Mouse (Mus musculus): ENCODE measurements around the gene Ppfibp1. TPM values are rescaled to one million over a fixed set of nuclear protein-coding genes. Genes with fewer than 3 reads are reported as not detected.
A peak's percentile ranks its signal among the peaks of the same experiment; 100 is the strongest.
"Not testable (repeated sequence)": the region's sequence is repeated elsewhere in the genome, so short reads cannot be mapped to it uniquely, and the experiment has no call there.

The Ppfibp1 gene
- total RNA-seq (2015; ENCODE audit: low replicate concordance) (0.42 and 6.1 TPM in 2 replicates), total RNA-seq (2017; ENCODE audit: low replicate concordance) (0.64 and 1.5 TPM in 2 replicates)

DNA sequence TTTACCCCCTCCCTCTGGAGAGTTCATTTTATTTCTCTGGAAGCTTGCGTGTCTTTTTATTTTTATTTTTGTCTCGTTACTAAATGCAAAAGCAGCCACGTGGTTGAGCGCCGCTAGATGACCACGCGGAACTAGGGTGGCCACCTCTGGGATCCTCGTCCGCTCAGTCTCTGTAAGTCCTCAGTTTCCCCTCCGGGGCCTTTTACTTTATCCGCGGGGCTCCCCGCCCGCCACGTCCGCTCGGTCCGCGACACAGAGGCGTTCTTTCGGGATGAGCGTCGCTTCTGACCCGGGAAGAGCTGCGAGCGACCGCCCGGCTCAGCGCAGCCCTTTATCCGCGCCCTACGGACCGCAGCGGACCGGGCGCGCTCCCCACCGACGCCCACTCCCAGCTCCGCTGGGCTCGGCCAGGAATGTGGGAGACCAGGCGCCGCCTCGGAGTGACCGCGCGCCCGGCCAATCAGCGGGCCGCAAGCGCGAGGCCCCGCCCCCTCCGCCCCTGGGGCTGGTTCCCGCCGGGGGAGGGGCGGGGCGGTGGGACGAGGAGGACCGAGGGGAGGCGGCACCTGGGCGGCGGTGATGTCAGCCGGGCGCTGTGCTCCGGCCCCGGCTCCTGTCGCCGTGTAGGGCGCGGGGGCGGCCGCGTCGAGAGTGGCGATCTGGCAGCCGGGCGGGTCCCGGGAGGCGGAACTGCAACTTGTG lies at the start of gene Ppfibp1:
TSS of gene Ppfibp1 (plus strand) at position 530 of the 702 bp plus-strand sequence.
- peak; percentile 96 for ATAC-seq (replicated peaks; ENCODE audit: low FRiP score, poor library complexity, severe bottlenecking)

DNA sequence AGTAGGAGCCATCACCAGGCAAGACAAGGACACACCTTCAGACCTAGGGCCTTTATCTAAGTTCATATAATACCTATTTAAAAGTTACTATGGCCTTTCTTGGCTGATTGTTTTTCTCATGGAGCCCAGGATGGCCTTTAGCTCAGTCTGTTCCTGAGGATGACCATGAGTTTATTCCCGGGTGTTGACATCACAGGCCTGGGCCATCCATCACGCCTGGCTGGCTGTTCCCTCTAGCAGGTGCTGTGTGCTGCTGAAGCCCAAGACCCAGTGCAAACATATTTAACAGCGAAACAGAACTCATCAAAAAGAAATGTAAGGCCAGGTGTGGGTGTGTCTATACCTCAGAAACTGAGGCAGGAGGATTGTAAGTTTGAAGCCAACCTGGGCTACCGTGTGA lies 49.4 kb upstream of the Ppfibp1 start:
- no peak for ATAC-seq (replicated peaks; ENCODE audit: low FRiP score, poor library complexity, severe bottlenecking)

DNA sequence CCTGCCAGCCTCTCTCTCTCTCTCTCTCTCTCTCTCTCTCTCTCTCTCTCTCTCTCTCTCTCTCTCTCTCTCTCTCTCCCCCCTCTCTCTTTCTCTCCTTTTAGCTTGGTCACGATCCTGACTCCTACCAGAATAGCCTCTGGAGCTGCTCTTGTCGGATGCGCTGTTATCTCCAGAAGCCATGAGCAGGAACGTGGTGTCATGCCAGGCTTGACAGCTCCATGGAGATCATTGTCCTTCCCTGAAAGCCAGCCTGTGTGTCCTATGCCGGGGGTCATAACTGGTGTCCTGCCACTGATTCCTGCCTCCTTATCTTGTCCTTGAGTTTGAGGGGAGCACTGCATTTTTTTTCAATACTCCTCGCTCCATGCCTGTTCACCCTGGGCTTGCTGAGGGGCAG lies 43.4 kb upstream of the Ppfibp1 start:
- no peak for ATAC-seq (replicated peaks; ENCODE audit: low FRiP score, poor library complexity, severe bottlenecking)

DNA sequence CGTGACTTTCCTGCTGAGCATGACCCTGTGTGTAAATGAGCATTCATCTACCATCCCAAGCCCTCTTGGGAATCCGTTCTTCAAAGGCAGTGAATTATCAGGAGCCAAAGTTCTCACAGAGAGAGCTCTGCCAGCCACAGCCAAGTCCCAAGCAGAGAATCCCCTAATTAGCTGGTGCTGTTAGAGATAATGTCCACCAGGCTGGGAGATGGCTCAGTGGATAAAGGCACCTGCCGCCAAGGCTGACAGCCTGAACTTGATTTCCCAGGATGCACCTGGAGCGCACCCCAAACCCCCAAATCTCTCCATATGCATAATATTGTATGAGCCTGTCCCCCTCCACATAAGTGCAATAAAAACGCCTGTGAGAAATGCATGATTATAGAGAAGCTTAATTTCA lies 42.9 kb upstream of the Ppfibp1 start:
- no peak for ATAC-seq (replicated peaks; ENCODE audit: low FRiP score, poor library complexity, severe bottlenecking)

DNA sequence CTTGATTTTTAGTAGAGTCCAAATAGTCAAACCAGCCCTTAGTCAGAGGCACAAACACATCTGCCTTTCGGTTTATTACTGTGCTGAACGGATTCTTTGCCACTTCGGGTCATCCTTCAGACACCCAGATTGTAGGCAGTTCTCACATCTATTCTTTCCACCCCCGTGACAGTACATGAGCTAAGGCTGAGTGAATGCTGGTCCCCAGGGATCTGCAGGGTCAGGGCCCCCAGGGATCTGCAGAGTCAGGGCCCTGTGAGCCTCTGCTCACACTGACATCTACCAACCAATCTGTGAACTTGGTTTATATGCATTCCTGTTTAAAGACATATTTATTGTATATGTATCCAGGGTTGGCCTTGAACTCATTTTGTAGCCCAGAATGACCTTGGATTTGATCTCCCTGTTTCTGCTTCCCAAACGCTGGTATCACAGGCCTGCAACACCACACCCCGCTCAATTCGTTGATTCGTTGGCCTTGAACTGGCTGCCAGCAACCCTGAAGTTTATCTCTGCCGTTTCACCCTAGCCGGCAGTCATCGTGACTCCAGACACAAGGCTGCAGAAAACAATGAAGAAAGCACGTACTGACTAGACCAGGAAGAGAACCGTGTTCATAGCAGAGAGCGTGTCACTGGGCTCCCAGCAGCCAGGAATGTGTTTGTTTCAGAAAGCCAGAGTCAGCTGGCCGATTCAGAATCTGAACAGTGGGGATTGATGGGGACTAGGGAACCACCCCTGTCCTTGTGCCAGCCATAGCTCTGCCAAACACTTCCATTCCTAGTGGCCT lies 42.1 kb upstream of the Ppfibp1 start:
- no peak for ATAC-seq (replicated peaks; ENCODE audit: low FRiP score, poor library complexity, severe bottlenecking)

DNA sequence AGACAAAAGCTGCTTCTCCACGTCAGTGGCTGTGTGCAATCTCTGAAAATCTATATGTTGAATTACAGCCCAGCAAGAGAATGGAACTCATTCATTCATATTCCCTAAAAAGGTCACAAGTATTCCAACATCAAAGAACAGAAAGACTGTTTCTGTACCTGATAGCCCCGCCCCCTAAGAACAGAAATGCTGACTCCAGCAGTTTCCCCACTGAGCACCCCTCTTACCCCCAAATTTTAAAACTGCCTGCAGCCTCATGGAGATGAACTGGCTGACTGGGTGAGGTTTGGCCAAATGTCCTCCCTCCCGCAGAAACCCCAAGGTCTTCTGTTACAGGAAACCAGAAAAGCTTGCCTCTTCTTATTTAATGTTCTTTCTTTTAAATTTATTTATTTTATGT lies 40.9 kb upstream of the Ppfibp1 start:
- ATAC-seq (replicated peaks; ENCODE audit: low FRiP score, poor library complexity, severe bottlenecking): no peak

DNA sequence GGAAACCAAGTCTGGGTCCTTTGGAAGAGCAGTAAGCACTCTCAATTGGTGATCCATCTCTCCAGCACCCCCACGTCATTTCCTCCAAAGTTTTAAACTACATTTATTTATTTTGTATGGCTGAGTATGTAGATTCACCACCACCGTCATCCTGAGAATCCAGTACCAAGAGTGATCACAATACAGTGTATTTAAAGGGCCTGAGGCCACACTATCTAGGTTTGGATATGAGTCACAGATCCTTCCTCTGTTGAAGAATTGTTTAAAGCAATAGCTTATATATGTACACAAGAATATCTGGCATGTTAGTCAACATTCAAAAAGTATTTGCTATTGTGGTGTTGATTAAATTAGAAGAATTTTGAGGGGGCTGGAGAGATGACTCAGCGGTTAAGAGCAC lies 40.0 kb upstream of the Ppfibp1 start:
- no peak for ATAC-seq (replicated peaks; ENCODE audit: low FRiP score, poor library complexity, severe bottlenecking)

DNA sequence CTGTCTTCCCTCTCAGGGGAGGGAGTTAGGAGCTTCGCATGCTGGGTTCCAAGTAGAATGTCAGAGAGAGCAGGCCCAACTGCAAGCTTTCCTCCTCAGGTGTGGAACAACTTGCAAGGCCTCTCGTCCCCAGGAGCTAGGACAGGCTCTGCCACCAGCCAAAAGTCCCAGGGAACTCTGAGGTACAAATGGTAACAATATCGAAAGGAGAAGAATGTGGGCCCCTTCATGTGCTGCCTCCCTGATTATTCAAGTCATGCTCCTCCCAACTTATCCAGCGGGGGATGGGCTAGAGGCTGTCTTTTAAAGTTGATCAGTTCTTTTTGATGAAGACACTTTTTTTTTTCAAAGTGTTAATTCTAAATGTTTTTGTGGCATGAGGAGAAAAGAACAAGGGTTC lies 38.2 kb upstream of the Ppfibp1 start, which contains the start of gene Smco2:
TSS of gene Smco2 (plus strand) at position 55 of the 400 bp plus-strand sequence.
- ATAC-seq (replicated peaks; ENCODE audit: low FRiP score, poor library complexity, severe bottlenecking): no peak

DNA sequence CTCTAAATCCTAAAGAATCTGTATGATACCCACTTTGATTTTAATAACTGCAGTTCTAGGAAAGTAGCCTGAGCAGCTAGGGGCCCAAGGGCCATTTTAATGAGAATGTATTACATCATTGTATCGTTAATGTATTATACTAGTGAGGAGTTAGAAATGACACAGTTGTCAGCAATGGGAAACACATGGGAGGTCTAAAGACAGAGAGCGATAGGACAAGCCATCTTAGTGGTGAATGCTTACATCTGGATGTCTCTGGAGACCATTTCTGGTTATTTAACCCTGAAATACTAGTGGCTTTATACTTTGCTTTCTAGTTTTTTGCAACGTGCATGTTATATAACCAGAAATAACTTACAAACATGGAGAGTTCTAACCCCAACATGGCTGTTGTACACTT lies 36.4 kb upstream of the Ppfibp1 start:
- ATAC-seq (replicated peaks; ENCODE audit: low FRiP score, poor library complexity, severe bottlenecking): no peak

DNA sequence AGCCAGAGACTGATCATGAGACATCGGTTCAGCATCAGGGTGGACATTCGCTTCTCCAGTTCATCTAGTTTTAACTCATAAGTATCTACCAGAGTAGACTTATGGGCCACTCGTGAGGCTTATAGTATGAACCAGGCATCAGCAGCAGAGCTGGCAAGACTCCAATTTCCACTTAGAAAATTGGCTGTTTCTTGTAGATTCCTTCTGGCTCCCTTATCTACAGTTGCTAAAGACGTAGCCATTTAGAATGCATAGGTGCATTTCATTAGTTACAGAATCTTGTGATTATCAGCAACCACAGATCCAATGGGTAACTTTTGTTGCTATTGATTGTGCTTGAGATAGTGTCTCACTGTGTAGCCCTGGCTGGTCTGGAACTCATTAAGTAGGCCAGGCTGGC lies 35.5 kb upstream of the Ppfibp1 start:
- no peak for ATAC-seq (replicated peaks; ENCODE audit: low FRiP score, poor library complexity, severe bottlenecking)

DNA sequence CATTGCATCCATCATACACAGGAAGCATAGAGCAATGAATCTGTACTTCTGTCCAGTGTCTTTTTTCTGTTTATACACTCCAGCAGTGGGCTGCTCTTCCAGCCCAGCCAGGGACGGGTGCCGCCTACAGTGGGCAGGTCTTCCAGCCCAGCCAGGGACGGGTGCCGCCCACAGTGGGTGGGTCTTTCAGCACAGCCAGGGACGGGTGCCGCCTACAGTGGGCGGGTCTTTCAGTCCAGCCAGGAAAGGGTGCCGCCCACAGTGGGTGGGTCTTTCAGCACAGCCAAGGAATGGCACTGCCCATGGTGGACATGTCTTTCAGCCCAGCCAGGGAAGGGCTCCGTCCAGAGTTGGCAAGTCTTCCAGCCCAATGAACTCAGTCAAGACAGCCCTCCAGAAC lies 33.1 kb upstream of the Ppfibp1 start:
- peak; percentile 93 for ATAC-seq (replicated peaks; ENCODE audit: low FRiP score, poor library complexity, severe bottlenecking)

DNA sequence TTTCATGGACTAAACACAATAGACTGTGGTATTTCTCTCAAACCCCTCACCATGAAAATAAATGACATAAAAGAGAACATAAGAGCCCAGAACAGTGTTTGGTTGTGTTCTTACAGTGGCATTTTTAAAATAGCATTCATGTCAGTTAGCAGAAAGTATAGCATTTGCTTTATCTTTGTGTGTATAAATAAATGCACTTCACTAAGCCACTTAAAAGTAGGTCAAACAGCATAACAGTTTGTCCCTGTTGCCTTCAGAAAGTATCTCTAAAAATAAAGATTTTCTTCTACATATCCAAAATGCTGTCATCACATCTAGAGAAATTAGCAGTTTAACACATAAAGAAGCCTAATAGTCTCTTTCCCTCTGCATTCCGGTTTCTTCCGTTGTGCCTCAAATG lies 30.9 kb upstream of the Ppfibp1 start:
- no peak for ATAC-seq (replicated peaks; ENCODE audit: low FRiP score, poor library complexity, severe bottlenecking)

DNA sequence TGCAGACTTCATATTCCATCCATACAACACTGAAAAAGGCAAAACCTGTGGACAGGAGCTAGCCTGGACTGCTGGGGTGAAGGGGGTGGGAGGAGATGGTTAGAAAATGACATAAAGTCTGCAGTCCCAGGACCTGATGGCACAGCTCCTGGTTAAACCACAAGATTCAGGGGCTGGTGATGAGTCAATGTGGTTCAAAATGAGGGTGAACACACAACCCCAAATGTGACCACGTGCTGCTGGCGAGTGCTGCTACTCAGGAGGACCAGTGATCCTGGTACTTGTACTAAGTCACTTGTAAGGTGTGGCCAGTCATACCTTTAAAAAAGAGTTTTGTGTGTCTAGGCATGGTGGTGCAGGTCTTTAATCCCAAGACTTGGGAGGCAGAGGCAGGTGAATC lies 25.1 kb upstream of the Ppfibp1 start:
- ATAC-seq (replicated peaks; ENCODE audit: low FRiP score, poor library complexity, severe bottlenecking): no peak

DNA sequence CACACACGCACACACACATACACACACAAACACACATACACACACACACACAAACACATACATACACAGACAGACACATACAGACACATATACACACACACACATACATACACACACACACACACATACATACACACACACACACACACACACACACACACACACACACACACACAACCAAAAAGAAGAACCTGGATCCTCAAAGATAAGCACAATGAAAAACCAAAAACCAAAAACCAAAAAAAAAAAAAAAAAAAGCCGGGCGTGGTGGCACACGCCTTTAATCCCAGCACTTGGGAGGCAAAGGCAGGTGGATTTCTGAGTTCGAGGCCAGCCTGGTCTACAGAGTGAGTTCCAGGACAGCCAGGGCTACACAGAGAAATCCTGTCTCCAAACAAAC lies 23.9 kb upstream of the Ppfibp1 start:
- ATAC-seq (replicated peaks; ENCODE audit: low FRiP score, poor library complexity, severe bottlenecking): not testable (repeated sequence)

DNA sequence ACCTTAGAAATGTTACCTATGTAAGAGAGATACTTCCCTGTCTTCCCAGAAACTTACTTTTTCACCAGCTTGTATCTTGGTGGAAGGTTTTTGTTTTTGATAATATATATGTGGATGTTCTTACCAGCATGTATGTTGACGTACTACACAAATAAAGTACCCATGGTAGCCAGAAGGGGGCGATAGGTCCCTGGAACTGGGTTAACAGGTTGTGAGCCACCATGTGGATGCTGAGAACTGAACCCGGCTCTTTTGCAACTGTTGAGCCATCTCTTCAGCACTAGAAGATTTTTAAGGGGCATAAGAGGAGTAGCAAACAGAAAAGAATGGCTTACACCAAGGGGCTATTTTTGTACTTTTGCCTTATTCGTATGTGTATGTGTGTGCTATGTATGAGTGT lies 22.6 kb upstream of the Ppfibp1 start:
- ATAC-seq (replicated peaks; ENCODE audit: low FRiP score, poor library complexity, severe bottlenecking): no peak

DNA sequence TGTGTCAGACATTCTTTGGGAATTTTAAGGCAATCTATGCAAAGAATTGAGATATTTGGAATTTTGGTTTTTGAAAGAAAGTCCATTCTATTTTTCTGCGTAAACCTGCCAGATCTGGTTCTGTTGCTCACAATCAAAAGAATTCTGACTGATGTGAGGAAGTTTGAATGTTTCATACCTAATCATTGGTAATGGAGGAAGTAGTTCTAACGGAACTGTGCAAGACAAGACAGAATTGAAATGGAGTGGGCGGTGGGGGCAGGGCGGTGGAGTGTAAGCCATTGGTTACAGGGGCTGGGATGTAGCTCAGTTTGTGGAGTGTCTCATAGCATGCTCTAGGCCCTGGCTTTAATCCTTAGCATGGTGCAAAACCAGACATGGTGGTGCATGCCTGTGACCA lies 16.3 kb upstream of the Ppfibp1 start:
- ATAC-seq (replicated peaks; ENCODE audit: low FRiP score, poor library complexity, severe bottlenecking): no peak

DNA sequence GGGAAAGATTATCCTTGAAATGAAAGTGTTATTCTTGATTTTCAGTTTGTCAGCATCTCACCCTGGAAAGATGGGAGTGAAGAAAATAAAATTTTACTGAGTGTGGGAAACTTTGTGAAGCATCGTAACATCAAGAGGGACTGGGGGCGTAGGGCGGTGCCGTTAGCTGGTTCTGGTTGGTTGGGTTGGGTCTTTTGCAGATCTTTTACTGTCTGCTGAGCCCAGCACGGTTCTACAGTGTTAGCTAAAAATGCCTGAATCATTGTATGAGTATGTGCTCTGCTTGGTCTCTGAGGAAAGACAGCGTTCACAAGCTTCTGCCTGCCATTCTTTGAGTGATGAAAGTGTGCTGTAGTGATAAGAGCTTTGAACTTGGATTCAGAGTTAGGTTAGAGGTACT lies 13.9 kb upstream of the Ppfibp1 start:
- no peak for ATAC-seq (replicated peaks; ENCODE audit: low FRiP score, poor library complexity, severe bottlenecking)

DNA sequence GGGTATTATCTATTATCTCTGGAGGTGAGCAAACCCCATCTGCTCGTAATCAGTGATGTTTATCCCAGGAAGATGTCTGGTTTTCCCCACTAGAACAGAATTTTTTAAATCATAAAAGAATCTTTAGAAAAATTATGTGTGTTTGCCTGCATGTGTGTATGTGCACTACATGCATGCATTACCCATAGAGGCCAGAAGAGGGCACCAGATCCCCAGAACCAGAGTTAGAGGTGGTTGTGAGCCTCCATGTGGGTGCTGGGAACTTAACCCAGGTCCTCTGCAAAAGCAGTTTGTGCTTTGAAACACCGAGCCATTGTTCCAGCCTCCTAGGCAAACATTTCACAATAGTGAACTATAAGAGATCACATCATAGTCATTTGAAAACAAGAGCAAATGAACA lies 11.5 kb upstream of the Ppfibp1 start:
- no peak for ATAC-seq (replicated peaks; ENCODE audit: low FRiP score, poor library complexity, severe bottlenecking)

DNA sequence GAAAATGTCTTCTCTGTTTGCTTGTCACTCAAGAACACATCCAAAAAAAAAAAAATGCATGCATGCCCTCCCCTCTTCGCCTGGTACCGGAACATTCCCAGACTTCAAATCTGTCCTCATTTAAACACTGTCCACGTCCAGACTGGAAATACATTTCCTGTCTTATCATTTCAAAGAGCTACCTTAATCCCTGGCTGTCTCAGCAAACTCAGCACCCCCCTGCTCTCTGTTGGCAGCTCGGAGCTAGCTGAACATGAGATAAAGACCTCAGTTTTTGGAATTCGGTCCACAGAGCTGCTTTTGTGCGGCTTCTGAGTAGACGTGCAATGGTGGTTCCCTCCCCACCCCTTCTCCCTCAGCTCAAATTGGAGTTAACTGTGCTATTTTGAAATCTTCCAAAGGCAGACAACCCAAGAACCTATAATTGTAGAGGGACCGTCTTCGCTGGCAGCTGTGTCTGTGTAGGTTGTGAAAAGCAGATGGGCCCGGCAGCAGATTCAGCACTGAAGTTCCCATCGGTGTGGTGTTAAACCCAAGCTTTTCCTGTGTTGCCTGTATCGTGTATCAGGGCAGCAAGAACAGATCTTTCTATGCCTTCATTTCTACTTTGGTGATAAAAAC lies 10.8 kb upstream of the Ppfibp1 start:
- no peak for ATAC-seq (replicated peaks; ENCODE audit: low FRiP score, poor library complexity, severe bottlenecking)

DNA sequence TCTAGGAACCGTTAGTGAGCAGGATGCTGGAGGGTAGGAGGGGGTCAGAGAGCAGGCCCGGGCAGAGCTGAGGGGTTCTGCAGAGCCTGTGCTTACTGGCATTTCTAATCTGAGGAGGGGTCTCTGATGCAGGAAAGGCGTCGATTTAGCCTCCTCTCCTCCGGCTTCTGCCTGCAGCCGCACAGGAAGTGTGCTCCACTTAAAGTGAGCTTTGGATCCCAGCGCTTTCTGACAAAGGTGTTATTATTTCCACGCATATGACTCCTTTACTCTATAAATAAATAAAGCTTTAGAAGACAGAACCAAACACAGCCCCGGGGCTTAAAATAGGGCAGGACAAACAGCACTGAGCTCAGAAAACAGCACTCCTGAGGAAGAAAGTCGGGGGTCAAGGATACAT lies 9.4 kb upstream of the Ppfibp1 start:
- no peak for ATAC-seq (replicated peaks; ENCODE audit: low FRiP score, poor library complexity, severe bottlenecking)

DNA sequence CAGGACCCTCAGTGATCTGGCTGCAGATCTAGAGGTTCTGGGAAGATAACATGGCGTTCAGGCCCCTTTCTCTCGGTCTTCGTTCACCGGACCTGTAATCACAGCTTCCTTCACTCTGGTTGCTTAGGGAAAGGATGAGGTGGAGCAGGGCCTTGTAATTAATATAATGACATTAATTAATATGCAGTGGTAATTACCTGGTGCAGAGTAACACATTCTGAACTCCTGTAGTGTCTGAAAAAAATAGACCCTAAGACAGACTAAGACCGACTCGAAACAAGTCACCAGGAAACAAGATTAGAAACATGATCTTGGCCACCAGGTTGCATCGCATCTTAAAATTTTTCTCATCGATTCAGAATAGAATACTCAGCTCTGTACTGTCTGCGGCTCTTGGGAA lies 8.4 kb upstream of the Ppfibp1 start:
- ATAC-seq (replicated peaks; ENCODE audit: low FRiP score, poor library complexity, severe bottlenecking): no peak

All from erythroid progenitor cell, adult 5-6 weeks (primary cell).